Mouse (Mus musculus) heart, embryonic 16.5 days (tissue): Measurements from ENCODE around the gene Slfn2. TPM values are rescaled to one million over a fixed set of nuclear protein-coding genes. Genes with fewer than 3 reads are reported as not detected.
A peak's percentile ranks its signal among the peaks of the same experiment; 100 is the strongest.
"Not testable (repeated sequence)": the region's sequence is repeated elsewhere in the genome, so short reads cannot be mapped to it uniquely, and the experiment has no call there.

ENCODE experiments used
- ATAC-seq: fragments of 200-750 bp; cut with Nextera tagmentation; replicated peaks from 2 replicates; pipeline ENCODE4 v1.8.0; 2017; ENCODE audit warnings: moderate number of reproducible peaks; ENCODE audit not compliant: insufficient read depth, low FRiP score; ENCODE audit errors: extremely low read depth
- H3K27ac ChIP-seq: fragments of 300-500 bp; sonication (generic); 2 replicates; pipeline ENCODE4 v1.5.1; 2014; ENCODE audit warnings: mild to moderate bottlenecking, low read length, control low read depth, moderate library complexity
- H3K27me3 ChIP-seq: fragments of 300-500 bp; sonication (generic); 2 replicates; pipeline ENCODE4 v1.6.1; 2014; ENCODE audit warnings: low read length, mixed read lengths; ENCODE audit not compliant: control insufficient read depth, insufficient read depth
- H3K36me3 ChIP-seq: fragments of 300-500 bp; sonication (generic); 2 replicates; pipeline ENCODE4 v1.6.1; 2014; ENCODE audit not compliant: control insufficient read depth, insufficient read depth
- H3K4me1 ChIP-seq: fragments of 300-500 bp; sonication (generic); 2 replicates; pipeline ENCODE4 v1.6.1; 2014; ENCODE audit warnings: low read length, mixed read lengths; ENCODE audit not compliant: control insufficient read depth, insufficient read depth
- H3K4me2 ChIP-seq: fragments of 300-500 bp; sonication (generic); 2 replicates; pipeline ENCODE4 v1.6.1; 2014; ENCODE audit warnings: low read depth, mild to moderate bottlenecking, control low read depth, low read length
- H3K4me3 ChIP-seq: fragments of 300-500 bp; sonication (generic); 2 replicates; pipeline ENCODE4 v1.5.1; 2014; ENCODE audit warnings: mild to moderate bottlenecking, control low read depth, low read length
- H3K9ac ChIP-seq: fragments of 300-500 bp; sonication (generic); 2 replicates; pipeline ENCODE4 v1.6.1; 2014; ENCODE audit warnings: low read length, control low read depth
- H3K9me3 ChIP-seq: fragments of 300-500 bp; sonication (generic); replicated peaks from 2 replicates; pipeline ENCODE4 v1.6.1; 2016; ENCODE audit warnings: low read length; ENCODE audit not compliant: control insufficient read depth
- WGBS: fragments of 180-500 bp; shearing (Covaris S2); extraction: QIAGEN DNeasy Blood & Tissue Kit; methylation state at CpG from one replicate; pipeline ENCODE4 v1.1.7; 2014; 5-methylcytosine and 5-hydroxymethylcytosine counted together
- polyA plus RNA-seq: library from polyadenylated mRNA; unstranded; fragments of >200 nt; fragmentation: Nextera tagmentation; extraction: Ambion mirVana; gene quantifications from 2 replicates; pipeline ENCODE4 v1.2.1, GENCODE M21; 2015

Slfn2 gene
- polyA plus RNA-seq, result 4.3 and 7.9 TPM in 2 replicates

- Histone ChIP-seq H3K27me3 (no peaks in the 10 kb centered on the region), H3K9ac (peak within 1 kb of the TSS; percentile 42; the same call in 1 of the 2 replicates), H3K27ac (peak within 1 kb of the TSS; percentile 56; the same call in 1 of the 2 replicates), H3K36me3 (no peaks in the 10 kb centered on the region), H3K4me3 (peak within 1 kb of the TSS; percentile 47), H3K4me2 (peak within 1 kb of the TSS; percentile 58), H3K4me1 (peaks cover 3% of the 10 kb centered on the region; the same call in 1 of the 2 replicates), H3K9me3 (0 out of 2 replicates have a peak, but pooled peaks cover 3% of the 10 kb centered on the region)
- ATAC-seq, result peak; percentile 39; the same call in 1 of the 2 replicates
- WGBS, result 71% methylated on average over 2 of the region's 2 CpGs
These were observed at the start of gene Slfn2 for GRCm38 (mm10) chr11:83064946-83065345. Gene Slfn2 (plus strand): TSS chr11:83065112.

GRCm38 (mm10) chr11:83016093-83016492 is 48.8 kb upstream of the Slfn2 start:
- Histone ChIP-seq H3K27ac (no peak overlapping the region), H3K4me3 (no peak overlapping the region), H3K4me2 (no peak overlapping the region), H3K9me3 (no peaks in the 10 kb centered on the region), H3K9ac (no peak overlapping the region), H3K4me1 (no peaks in the 10 kb centered on the region), H3K27me3 (no peaks in the 10 kb centered on the region), H3K36me3 (no peaks in the 10 kb centered on the region)
- no peak for ATAC-seq

- not testable (repeated sequence) for ATAC-seq, H3K4me1 ChIP-seq, H3K27me3 ChIP-seq, H3K36me3 ChIP-seq, H3K9me3 ChIP-seq
- H3K4me2 ChIP-seq, result peak overlapping the region; percentile 46
- WGBS, result 63% methylated on average over 18 of the region's 18 CpGs
- peak overlapping the region; percentile 24 for H3K4me3 ChIP-seq
- H3K9ac ChIP-seq, result peak overlapping the region; percentile 46; the same call in 1 of the 2 replicates
- peak overlapping the region; percentile 48; the same call in 1 of the 2 replicates for H3K27ac ChIP-seq
These were observed 45.1 kb upstream of the Slfn2 start for GRCm38 (mm10) chr11:83019561-83020519.

GRCm38 (mm10) chr11:83020621-83021020 is 44.3 kb upstream of the Slfn2 start, which contains the start of gene Slfn8:
Gene Slfn8 (minus strand): TSS chr11:83020810.
- Histone ChIP-seq H3K4me3 (peak within 1 kb of the TSS; percentile 24), H3K27me3 (no peaks in the 10 kb centered on the region), H3K9me3 (no peaks in the 10 kb centered on the region), H3K36me3 (no peaks in the 10 kb centered on the region), H3K9ac (peak within 1 kb of the TSS; percentile 46; the same call in 1 of the 2 replicates), H3K4me1 (no peaks in the 10 kb centered on the region), H3K4me2 (peak within 1 kb of the TSS; percentile 46), H3K27ac (peak within 1 kb of the TSS; percentile 48; the same call in 1 of the 2 replicates)
- ATAC-seq, result no peak
- WGBS, result 55% methylated on average over 5 of the region's 5 CpGs

GRCm38 (mm10) chr11:83038686-83039085 is 26.2 kb upstream of the Slfn2 start:
- not testable (repeated sequence) for H3K9me3 ChIP-seq, H3K4me1 ChIP-seq, H3K27me3 ChIP-seq, H3K4me2 ChIP-seq, ATAC-seq, H3K4me3 ChIP-seq, H3K36me3 ChIP-seq, H3K27ac ChIP-seq, H3K9ac ChIP-seq
- WGBS, result 77% methylated on average over 3 of the region's 3 CpGs

GRCm38 (mm10) chr11:83039156-83039555 is 25.8 kb upstream of the Slfn2 start:
- no peaks in the 10 kb centered on the region for H3K9me3 ChIP-seq
- H3K4me1 ChIP-seq, result no peaks in the 10 kb centered on the region
- H3K27ac ChIP-seq, result no peak overlapping the region
- WGBS, result 71% methylated on average over 1 of the region's 1 CpGs
- ATAC-seq, result no peak
- H3K36me3 ChIP-seq, result no peaks in the 10 kb centered on the region
- no peak overlapping the region for H3K4me3 ChIP-seq
- H3K9ac ChIP-seq, result no peak overlapping the region
- no peaks in the 10 kb centered on the region for H3K27me3 ChIP-seq
- H3K4me2 ChIP-seq, result no peak overlapping the region; the same call in 1 of the 2 replicates

- H3K9me3 ChIP-seq, result no peaks in the 10 kb centered on the region
- peak overlapping the region; percentile 70 for H3K4me2 ChIP-seq
- no peak for ATAC-seq
- H3K4me3 ChIP-seq, result peak overlapping the region; percentile 45
- H3K9ac ChIP-seq, result peak overlapping the region; percentile 38
- H3K27me3 ChIP-seq, result no peaks in the 10 kb centered on the region
- H3K4me1 ChIP-seq, result no peaks in the 10 kb centered on the region
- no peaks in the 10 kb centered on the region for H3K36me3 ChIP-seq
- WGBS, result 8% methylated on average over 19 of the region's 19 CpGs
- no peak overlapping the region for H3K27ac ChIP-seq
These were observed 25.1 kb upstream of the Slfn2 start for GRCm38 (mm10) chr11:83039796-83040195.

- Histone ChIP-seq H3K36me3 (no peaks in the 10 kb centered on the region), H3K27ac (no peak overlapping the region), H3K4me1 (no peaks in the 10 kb centered on the region), H3K9me3 (no peaks in the 10 kb centered on the region), H3K4me2 (peak overlapping the region; percentile 70), H3K4me3 (peak overlapping the region; percentile 45), H3K9ac (no peak overlapping the region), H3K27me3 (no peaks in the 10 kb centered on the region)
- 17% methylated on average over 1 of the region's 1 CpGs for WGBS
- peak; percentile 55; the same call in 1 of the 2 replicates for ATAC-seq
These were observed 24.6 kb upstream of the Slfn2 start for GRCm38 (mm10) chr11:83040325-83040724.

- H3K4me1 ChIP-seq, result no peaks in the 10 kb centered on the region
- H3K36me3 ChIP-seq, result no peaks in the 10 kb centered on the region
- no peak overlapping the region for H3K27ac ChIP-seq
- no peaks in the 10 kb centered on the region for H3K27me3 ChIP-seq
- no peak overlapping the region for H3K9ac ChIP-seq
- no peak for ATAC-seq
- H3K4me2 ChIP-seq, result no peak overlapping the region
- no peak overlapping the region for H3K4me3 ChIP-seq
- H3K9me3 ChIP-seq, result no peaks in the 10 kb centered on the region
These were observed 23.9 kb upstream of the Slfn2 start for GRCm38 (mm10) chr11:83041000-83041399.
